Mouse (Mus musculus) testis, adult 2 months (tissue): ENCODE measurements around the gene Gm9913.

Experiments used
- CTCF ChIP-seq: fragments of 200-500 bp; IDR thresholded peaks from 2 replicates; pipeline ENCODE4 v1.5.1; 2012; ENCODE audit warnings: low read depth, mild to moderate bottlenecking, inconsistent platforms, low read length, moderate library complexity; ENCODE audit not compliant: control insufficient read depth, insufficient read depth, insufficient replicate concordance
- POLR2A ChIP-seq: fragments of 200-500 bp; IDR thresholded peaks from 2 replicates; pipeline ENCODE4 v1.6.1; 2012; ENCODE audit warnings: low read depth, mild to moderate bottlenecking, inconsistent platforms, low read length, moderate library complexity; ENCODE audit not compliant: control insufficient read depth

GRCm38 (mm10) chr2:125525484-125525883 is 20.6 kb downstream of the Gm9913 start:
- TF ChIP-seq POLR2A (no peak), CTCF (no peak)
